Mouse (Mus musculus): ENCODE data around the gene Lrp4. TPM values are rescaled to one million over a fixed set of nuclear protein-coding genes. Genes with fewer than 3 reads are reported as not detected.
A peak's percentile ranks its signal among the peaks of the same experiment; 100 is the strongest.

The Lrp4 gene
- polyA plus RNA-seq, 1 experiment from 2014 or later, result 18.9 TPM

DNA sequence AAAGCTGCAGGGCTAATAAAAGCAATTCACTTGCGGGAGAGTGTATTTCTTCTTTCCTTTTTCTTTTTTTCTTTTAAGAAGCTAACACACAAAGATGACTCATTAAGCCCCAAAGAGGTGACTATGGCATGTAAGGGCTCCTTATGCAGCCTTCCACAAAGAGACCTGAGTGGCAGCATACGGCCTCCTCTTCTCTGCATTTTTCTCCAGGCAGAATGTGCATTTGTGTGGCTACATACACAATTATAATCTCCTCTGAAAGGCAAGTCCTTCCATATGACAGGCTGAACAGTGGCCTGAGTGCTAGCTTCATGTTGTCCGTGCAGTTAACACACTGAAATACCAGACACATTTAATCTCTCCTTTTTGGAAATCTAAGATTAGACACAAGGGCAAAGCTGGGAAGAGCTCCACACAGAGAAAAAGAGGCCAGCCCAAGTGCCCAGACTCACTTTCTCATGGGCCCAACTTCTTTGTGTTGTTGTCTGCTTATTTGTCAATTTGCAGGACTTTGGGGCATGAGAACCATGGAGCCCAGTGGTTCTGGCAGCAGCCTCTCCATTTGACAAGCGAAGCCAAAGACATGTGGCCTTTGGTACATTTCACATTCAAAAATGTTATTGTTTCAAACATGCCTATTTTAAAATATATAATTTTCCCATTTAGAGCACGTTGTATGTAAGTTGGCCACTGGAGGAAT is 20.0 kb upstream of the Lrp4 start:
- Histone ChIP-seq H3K4me2 (replicated peaks; ENCODE audit: low read depth, low read length) (no peak overlapping the region), H3K36me3 (ENCODE audit: insufficient read depth, low read length) (no peaks in the 10 kb centered on the region), H3K9me3 (ENCODE audit: low read length) (no peaks in the 10 kb centered on the region), H3K4me3 (ENCODE audit: low read depth, low read length) (no peak overlapping the region), H3K27me3 (replicated peaks; ENCODE audit: insufficient read depth, low read length) (no peaks in the 10 kb centered on the region), H3K4me1 (ENCODE audit: insufficient read depth, low read depth, low read length) (peaks cover 17% of the 10 kb centered on the region; the same call in 1 of the 2 replicates), H3K27ac (ENCODE audit: low read length) (peak overlapping the region; percentile 47), H3K9ac (replicated peaks; ENCODE audit: low read depth) (no peak overlapping the region)
- TF ChIP-seq EP300 (IDR thresholded peaks at IDR 0.05) (no peak), CTCF (IDR thresholded peaks at IDR 0.05) (no peak)
- 61% methylated on average over 5 of the region's 5 CpGs for WGBS
- peak; percentile 60 for DNase-seq (ENCODE audit: low spot score)
- ATAC-seq, result no peak

DNA sequence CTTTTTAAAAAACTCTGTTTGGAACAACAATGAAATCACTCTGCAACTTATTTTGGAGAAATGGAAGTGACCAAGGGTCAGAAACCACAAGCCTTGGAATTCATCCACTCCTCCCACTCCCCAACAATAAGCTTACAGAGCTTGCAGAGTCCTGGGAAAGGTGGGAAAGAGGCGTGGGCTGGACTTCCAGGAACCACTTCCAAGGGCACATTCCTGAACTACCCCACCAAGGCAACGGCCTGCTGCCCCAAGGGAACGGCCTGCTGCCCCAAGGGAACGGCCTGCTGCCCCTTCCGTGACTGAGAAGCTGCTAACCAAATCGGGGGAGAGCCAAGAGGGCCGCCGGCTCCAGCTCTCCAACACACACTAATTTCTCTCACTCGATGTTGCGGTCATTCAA is 18.0 kb upstream of the Lrp4 start:
- Histone ChIP-seq H3K27ac (ENCODE audit: low read length) (peak overlapping the region; percentile 79), H3K4me3 (ENCODE audit: low read depth, low read length) (no peak overlapping the region), H3K4me1 (ENCODE audit: insufficient read depth, low read depth, low read length) (peaks cover 21% of the 10 kb centered on the region; the same call in 1 of the 2 replicates), H3K9ac (replicated peaks; ENCODE audit: low read depth) (no peak overlapping the region), H3K9me3 (ENCODE audit: low read length) (no peaks in the 10 kb centered on the region), H3K27me3 (replicated peaks; ENCODE audit: insufficient read depth, low read length) (no peaks in the 10 kb centered on the region), H3K4me2 (replicated peaks; ENCODE audit: low read depth, low read length) (no peak overlapping the region), H3K36me3 (ENCODE audit: insufficient read depth, low read length) (no peaks in the 10 kb centered on the region)
- DNase-seq (ENCODE audit: low spot score) (no peak), ATAC-seq (no peak)
- TF ChIP-seq EP300 (IDR thresholded peaks at IDR 0.05) (no peak), CTCF (IDR thresholded peaks at IDR 0.05) (no peak)
- 44% methylated on average over 10 of the region's 10 CpGs for WGBS

DNA sequence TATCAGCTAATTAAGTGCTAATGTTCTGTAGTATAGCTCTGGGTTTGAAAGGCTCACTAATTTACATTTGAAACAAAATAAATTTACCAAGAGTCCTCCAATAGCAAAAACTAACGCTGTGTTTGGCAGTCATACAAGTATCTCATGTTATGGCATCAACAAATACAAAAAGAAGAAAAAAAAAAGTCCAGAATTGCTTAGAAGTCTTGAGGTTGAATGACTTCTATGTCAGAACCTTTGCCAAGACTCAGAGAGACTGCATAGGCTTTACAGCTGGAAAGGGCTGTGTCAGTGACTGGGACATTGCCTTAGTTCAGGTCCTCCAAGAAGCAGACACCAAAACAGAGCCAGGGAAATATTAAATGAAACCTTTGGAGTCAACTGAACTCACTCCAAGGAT is 17.4 kb upstream of the Lrp4 start:
- Histone ChIP-seq H3K4me1 (ENCODE audit: insufficient read depth, low read depth, low read length) (peaks cover 21% of the 10 kb centered on the region; the same call in 1 of the 2 replicates), H3K9me3 (ENCODE audit: low read length) (no peaks in the 10 kb centered on the region), H3K36me3 (ENCODE audit: insufficient read depth, low read length) (no peaks in the 10 kb centered on the region), H3K4me3 (ENCODE audit: low read depth, low read length) (no peak overlapping the region), H3K27ac (ENCODE audit: low read length) (peak overlapping the region; percentile 79; the same call in 1 of the 2 replicates), H3K27me3 (replicated peaks; ENCODE audit: insufficient read depth, low read length) (no peaks in the 10 kb centered on the region), H3K4me2 (replicated peaks; ENCODE audit: low read depth, low read length) (no peak overlapping the region), H3K9ac (replicated peaks; ENCODE audit: low read depth) (no peak overlapping the region)
- ATAC-seq (no peak), DNase-seq (ENCODE audit: low spot score) (peak; percentile 80)
- TF ChIP-seq EP300 (IDR thresholded peaks at IDR 0.05), result no peak
- TF ChIP-seq CTCF (IDR thresholded peaks at IDR 0.05), result no peak
- 20% methylated on average over 1 of the region's 1 CpGs for WGBS

DNA sequence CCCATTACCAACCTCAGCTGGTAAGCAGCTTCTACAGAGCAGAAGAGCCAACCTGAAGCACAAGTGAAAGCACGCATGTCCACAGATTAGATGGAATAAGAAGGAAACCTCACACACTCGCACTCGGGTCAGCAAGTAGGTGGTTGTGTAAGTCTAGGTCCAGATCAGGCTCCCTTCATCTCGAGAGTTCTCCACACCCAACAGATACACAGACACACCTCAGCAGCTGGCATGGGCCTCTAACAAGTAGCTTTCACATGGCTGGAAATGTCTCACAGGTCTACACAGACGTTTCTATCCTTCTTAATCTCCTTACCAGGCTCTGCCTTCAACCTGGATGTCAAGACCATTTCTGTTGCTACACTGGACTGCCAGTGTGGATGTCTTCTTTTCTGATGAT is 16.6 kb upstream of the Lrp4 start:
- WGBS, result 41% methylated on average over 5 of the region's 5 CpGs
- peak; percentile 68 for DNase-seq (ENCODE audit: low spot score)
- H3K4me1 ChIP-seq (ENCODE audit: insufficient read depth, low read depth, low read length), result peaks cover 21% of the 10 kb centered on the region; the same call in 1 of the 2 replicates

DNA sequence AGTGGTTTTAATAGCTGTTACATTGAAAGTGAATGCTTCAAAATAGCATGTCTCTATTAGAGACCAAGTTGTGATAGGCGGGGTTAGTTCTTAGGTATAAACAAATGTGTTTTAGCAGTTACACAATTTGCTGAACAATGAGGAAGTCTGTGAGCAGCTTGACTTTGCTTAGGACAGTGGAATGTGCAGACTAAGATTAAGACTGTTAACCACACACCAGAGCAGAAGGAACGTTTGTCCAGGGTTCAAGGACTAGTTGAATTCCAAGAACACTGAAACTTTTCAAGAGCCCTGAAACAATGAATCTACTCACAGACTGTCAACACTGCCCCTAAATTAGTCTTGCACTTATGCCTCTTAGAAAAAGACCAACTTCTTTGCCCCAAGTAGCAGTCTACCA is 15.6 kb upstream of the Lrp4 start:
- peak; percentile 92 for DNase-seq (ENCODE audit: low spot score)
- no peaks in the 10 kb centered on the region for H3K36me3 ChIP-seq (ENCODE audit: insufficient read depth, low read length)
- ATAC-seq, result peak; percentile 82
- no peak overlapping the region for H3K9ac ChIP-seq (replicated peaks; ENCODE audit: low read depth)
- H3K4me2 ChIP-seq (replicated peaks; ENCODE audit: low read depth, low read length), result no peak overlapping the region
- 27% methylated on average over 2 of the region's 2 CpGs for WGBS
- peaks cover 21% of the 10 kb centered on the region; the same call in 1 of the 2 replicates for H3K4me1 ChIP-seq (ENCODE audit: insufficient read depth, low read depth, low read length)
- peak overlapping the region; percentile 65 for H3K27ac ChIP-seq (ENCODE audit: low read length)
- no peaks in the 10 kb centered on the region for H3K9me3 ChIP-seq (ENCODE audit: low read length)
- H3K4me3 ChIP-seq (ENCODE audit: low read depth, low read length), result no peak overlapping the region
- no peaks in the 10 kb centered on the region for H3K27me3 ChIP-seq (replicated peaks; ENCODE audit: insufficient read depth, low read length)
- peak; percentile 81 for TF ChIP-seq EP300 (IDR thresholded peaks at IDR 0.05)
- TF ChIP-seq CTCF (IDR thresholded peaks at IDR 0.05), result no peak

More for the DNA sequence above, 16.6 kb upstream of the Lrp4 start:
- no peak for TF ChIP-seq EP300 (IDR thresholded peaks at IDR 0.05)
- no peak for TF ChIP-seq CTCF (IDR thresholded peaks at IDR 0.05)
- Histone ChIP-seq H3K27me3 (replicated peaks; ENCODE audit: insufficient read depth, low read length) (no peaks in the 10 kb centered on the region), H3K27ac (ENCODE audit: low read length) (peak overlapping the region; percentile 63), H3K4me3 (ENCODE audit: low read depth, low read length) (no peak overlapping the region), H3K36me3 (ENCODE audit: insufficient read depth, low read length) (no peaks in the 10 kb centered on the region), H3K4me2 (replicated peaks; ENCODE audit: low read depth, low read length) (no peak overlapping the region), H3K9ac (replicated peaks; ENCODE audit: low read depth) (no peak overlapping the region), H3K9me3 (ENCODE audit: low read length) (no peaks in the 10 kb centered on the region)
- ATAC-seq, result peak; percentile 23; the same call in 1 of the 2 replicates

DNA sequence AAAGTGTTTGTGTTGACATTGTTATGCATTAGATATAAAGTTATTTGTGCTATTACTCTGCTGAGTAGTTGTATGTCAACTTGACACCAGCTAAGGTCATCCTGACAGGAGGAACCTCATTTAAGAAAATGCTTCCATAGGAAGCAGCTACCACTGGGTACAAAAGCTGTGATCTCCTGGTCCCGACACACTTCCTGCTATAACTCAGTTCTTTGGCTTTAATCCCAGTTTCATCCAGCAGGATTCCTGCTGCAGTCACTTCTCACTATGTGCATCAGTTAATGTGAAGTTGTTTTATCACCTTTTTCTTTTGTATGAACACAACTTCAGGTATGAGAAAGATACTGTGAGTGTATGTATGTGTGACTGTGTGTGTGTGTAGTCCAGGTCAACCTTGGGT is 15.1 kb upstream of the Lrp4 start:
- H3K4me2 ChIP-seq (replicated peaks; ENCODE audit: low read depth, low read length), result no peak overlapping the region
- H3K4me1 ChIP-seq (ENCODE audit: insufficient read depth, low read depth, low read length), result peaks cover 21% of the 10 kb centered on the region; the same call in 1 of the 2 replicates
- no peak for TF ChIP-seq EP300 (IDR thresholded peaks at IDR 0.05)
- H3K9me3 ChIP-seq (ENCODE audit: low read length), result no peaks in the 10 kb centered on the region
- WGBS, result 4% methylated on average over 1 of the region's 1 CpGs
- H3K27me3 ChIP-seq (replicated peaks; ENCODE audit: insufficient read depth, low read length), result no peaks in the 10 kb centered on the region
- no peak overlapping the region for H3K9ac ChIP-seq (replicated peaks; ENCODE audit: low read depth)
- H3K27ac ChIP-seq (ENCODE audit: low read length), result peak overlapping the region; percentile 65
- H3K4me3 ChIP-seq (ENCODE audit: low read depth, low read length), result no peak overlapping the region
- H3K36me3 ChIP-seq (ENCODE audit: insufficient read depth, low read length), result no peaks in the 10 kb centered on the region
- ATAC-seq, result peak; percentile 6; the same call in 1 of the 2 replicates
- peak; percentile 55 for DNase-seq (ENCODE audit: low spot score)

Data from lung, postnatal 0 days (tissue).